Mouse (Mus musculus) brown adipose tissue, adult 24 weeks (tissue): Measurements from ENCODE around the gene Rexo1. TPM values are rescaled to one million over a fixed set of nuclear protein-coding genes. Genes with fewer than 3 reads are reported as not detected.
A peak's percentile ranks its signal among the peaks of the same experiment; 100 is the strongest.
"Not testable (repeated sequence)": the region's sequence is repeated elsewhere in the genome, so short reads cannot be mapped to it uniquely, and the experiment has no call there.

ENCODE experiments used
- H3K27ac ChIP-seq: fragments of 200-500 bp; replicated peaks from 2 replicates; pipeline ENCODE4 v1.5.1; 2012; ENCODE audit warnings: low read depth, mild to moderate bottlenecking, low read length
- H3K4me1 ChIP-seq: fragments of 200-500 bp; 2 replicates; pipeline ENCODE4 v1.6.1; 2012; ENCODE audit warnings: low read length, mixed read lengths; ENCODE audit not compliant: control insufficient read depth, insufficient read depth, insufficient read length
- H3K4me3 ChIP-seq: fragments of 200-500 bp; 2 replicates; pipeline ENCODE4 v1.5.1; 2012; ENCODE audit warnings: low read depth, mild to moderate bottlenecking, low read length, moderate library complexity; ENCODE audit not compliant: insufficient read depth
- polyA plus RNA-seq: library from polyadenylated mRNA; stranded (reverse); fragments of >200 nt; gene quantifications from 2 replicates; pipeline ENCODE4 v1.2.4, GENCODE M21; 2012; ENCODE audit not compliant: missing spikeins, insufficient read depth, insufficient read length

Rexo1 gene
- 10.8 and 13.8 TPM in 2 replicates for polyA plus RNA-seq

DNA sequence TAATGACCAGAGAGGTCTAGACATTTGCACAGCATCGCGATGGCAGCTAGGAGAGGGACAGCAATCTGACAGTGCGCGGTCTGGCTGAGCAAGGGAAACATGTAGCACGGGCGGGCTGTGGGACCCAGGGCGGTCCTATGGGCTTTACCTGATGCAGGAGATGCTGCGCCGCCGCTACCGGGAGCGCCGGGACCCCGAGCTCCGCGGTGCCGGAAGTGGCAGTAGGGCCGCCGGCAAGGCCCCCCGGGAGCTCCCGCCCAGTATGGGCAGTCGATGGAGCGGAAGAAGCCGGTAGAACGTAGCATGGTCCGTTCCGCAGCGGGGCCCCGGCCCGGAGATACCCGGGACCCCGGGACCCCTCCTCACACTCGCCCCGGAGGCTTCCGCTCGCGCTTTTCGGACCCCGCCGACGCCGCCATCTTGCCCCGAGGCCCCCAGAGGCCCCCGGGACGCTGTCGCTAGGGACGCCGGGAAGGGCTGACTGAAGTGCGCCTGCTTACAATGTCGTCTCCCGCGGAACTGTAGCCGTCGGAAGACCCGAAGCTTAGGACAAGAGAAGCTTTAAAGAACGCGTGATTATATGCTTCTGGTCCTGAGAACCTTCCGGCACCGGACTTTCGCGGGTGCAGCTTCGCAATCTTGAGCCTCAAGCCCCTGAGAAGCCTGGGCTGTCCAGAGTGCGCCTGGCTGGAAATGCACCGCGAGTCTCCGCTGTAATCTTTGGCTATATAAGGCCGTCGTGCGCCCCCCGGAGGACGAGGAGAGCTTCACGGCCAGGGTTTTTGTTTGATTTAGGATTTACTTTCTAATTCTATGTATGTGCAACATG is at the start of gene Rexo1:
Gene Rexo1, minus strand, starts transcription at position 445 of the 829 bp plus-strand sequence.
- H3K4me1 ChIP-seq: peaks cover 23% of the 10 kb centered on the region

DNA sequence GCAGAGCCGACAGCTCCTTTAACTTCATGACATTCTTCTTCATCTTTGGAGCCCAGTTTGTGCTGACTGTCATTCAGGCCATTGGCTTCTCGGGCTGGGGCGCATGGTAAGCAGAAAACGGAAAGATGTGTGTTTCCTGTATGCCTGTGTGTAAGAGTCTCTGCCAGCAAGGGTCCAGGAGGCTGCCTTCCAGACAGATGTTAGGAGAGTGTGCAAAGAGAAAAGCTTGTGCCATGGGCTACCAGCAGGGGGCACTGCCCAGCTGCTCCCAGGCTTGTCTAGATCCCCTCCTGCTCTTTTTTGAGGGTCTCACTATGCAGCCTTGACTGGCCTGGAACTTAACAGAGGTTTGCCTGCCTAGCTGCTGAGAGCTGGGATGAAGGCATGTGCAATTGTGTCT is 49.7 kb upstream of the Rexo1 start:
- H3K4me3 ChIP-seq: no peak overlapping the region
- no peaks in the 10 kb centered on the region for H3K4me1 ChIP-seq
- H3K27ac ChIP-seq: no peak overlapping the region

More for the DNA sequence above, at the start of gene Rexo1:
- H3K27ac ChIP-seq: peak within 1 kb of the TSS; percentile 99
- H3K4me3 ChIP-seq: peak within 1 kb of the TSS; percentile 74

DNA sequence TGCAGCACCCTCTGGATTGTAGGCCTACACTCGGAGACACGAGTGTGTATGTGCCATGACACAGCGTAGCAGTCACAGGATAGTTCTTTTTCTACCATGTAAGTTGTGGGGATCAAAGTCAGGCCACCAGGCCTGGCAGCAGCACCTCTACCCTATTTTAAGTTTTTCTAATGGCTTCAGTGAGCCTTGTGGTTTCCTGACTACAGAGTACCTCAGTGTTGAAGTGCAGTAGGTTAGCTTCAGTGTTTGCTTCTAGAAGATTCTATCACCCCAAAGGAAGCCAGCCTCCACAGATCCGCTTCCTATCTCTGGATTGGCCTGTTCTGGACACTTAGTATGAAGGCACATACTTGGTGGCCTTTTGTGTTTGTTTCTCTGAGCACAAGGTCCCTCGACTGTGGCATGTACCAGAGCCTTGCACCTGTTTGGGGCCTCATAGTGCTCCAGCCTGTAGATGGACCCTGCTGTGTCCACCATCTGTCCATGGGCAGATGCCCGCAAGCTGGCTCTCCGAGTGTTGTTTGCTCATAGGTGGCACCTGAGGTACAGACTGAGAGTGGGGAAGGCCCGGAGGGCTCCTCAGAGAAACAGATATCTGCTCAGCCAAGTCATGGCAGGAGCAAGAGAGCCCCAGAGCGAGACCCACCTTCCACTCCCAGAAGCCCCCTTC is 48.9 kb upstream of the Rexo1 start:
- no peak overlapping the region for H3K27ac ChIP-seq
- H3K4me1 ChIP-seq: no peaks in the 10 kb centered on the region
- no peak overlapping the region for H3K4me3 ChIP-seq

DNA sequence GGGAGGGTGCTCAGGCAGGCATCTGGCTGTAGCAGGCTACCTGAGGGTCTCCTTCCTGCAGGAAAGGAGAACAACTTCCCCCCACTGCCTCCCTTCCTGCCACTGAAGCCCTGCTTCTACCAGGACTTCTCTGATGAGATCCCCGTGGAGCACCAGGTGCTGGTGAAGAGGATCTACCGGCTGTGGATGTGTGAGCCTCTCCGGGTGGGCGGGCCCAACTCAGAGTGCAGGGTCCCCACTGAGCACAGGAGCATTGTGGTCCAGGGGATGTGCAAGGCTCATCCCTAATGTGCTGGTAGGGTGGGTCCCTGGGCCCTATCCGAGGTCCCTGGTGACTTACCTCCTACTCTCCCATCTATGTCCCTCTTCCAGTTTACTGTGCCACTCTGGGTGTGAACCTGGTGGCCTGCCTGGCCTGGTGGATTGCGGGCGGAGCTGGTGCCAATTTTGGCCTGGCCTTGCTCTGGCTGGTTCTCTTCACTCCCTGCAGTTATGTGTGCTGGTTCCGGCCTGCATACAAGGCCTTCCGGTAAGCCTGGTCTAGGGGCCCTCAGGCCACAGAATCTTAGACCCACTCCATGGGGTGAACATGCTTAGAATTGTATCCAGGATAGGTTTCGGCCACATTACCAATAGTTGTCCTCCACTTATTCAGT is 48.0 kb upstream of the Rexo1 start:
- H3K4me3 ChIP-seq: no peak overlapping the region
- H3K4me1 ChIP-seq: no peaks in the 10 kb centered on the region
- H3K27ac ChIP-seq: no peak overlapping the region

DNA sequence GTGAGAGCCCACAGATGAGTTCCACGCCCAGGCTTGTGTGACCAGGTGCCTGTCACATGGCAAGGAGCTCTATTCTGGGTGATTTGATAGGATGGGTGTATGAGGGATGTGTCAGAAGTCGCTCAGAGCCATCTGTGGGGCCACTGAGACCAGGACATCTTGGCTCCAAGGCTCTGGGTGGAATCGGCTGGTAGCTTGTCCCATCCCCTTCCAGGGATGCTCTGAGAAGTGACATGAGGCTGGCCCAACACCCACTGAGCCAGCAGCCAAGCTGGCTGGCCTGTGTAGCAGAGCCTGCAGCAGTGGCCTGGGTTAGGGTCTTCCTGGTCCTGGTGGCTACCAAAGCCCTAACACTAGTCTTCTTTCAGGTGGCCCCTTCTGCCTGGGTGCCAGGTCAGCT is 47.1 kb upstream of the Rexo1 start:
- Histone ChIP-seq H3K27ac (no peak overlapping the region), H3K4me1 (peaks cover 6% of the 10 kb centered on the region), H3K4me3 (no peak overlapping the region)

DNA sequence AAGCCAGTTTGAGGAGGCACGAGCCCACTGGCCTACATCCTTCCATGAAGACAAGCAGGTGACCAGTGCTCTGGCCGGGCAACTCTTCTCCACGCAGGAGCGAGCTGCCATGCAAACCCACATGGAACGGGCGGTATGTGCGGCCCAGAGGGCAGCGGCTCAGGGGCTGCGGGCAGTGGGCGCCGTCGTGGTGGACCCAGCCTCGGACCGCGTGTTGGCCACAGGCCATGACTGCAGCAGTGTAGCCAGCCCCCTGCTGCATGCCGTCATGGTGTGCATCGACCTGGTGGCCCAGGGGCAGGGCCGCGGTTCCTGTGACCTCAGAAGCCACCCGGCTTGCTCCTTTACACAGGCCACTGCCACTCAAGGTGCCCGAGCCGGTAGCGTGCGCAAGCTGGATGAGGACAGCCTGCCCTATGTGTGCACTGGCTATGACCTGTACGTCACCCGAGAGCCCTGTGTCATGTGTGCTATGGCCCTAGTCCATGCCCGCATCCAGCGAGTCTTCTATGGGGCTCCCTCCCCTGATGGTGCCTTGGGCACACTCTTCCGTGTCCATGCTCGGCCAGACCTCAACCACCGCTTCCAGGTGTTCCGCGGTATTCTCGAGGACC is 45.5 kb upstream of the Rexo1 start:
- no peak overlapping the region for H3K27ac ChIP-seq
- H3K4me3 ChIP-seq: no peak overlapping the region
- H3K4me1 ChIP-seq: peaks cover 6% of the 10 kb centered on the region

DNA sequence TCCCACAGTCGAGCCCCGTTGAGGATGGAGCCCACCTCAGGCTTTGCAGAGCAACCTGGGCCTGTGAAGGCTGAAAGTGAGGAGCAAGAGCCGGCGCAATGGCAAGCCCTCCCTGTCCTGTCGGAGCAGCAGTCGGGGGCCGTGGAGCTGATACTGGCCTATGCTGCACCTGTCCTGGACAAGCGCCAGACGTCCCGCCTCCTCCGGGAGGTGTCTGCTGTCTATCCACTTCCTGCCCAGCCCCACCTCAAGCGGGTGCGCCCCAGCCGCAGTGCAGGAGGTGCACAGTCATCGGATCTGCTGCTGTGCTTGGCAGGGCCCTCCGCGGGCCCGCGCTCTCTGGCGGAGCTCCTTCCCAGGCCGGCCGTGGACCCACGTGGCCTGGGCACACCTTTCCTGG is 44.9 kb upstream of the Rexo1 start:
- Histone ChIP-seq H3K27ac (no peak overlapping the region), H3K4me1 (peaks cover 6% of the 10 kb centered on the region), H3K4me3 (no peak overlapping the region)

DNA sequence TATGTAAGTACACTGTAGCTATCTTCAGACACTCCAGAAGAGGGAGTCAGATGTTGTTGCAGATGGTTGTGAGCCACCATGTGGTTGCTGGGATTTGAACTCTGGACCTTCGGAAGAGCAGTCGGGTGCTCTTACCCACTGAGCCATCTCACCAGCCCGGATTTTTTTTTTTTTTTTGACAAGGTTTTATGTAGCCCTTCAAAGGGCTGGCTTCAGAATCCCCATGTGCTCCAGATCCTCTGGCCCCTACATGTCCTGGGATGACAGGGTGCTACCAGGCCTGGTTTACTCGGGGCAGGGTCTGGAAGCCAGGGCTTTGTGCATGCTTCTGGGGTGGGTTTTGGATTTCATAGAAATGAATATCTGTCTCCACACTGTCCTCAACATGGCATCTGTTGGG is 44.4 kb upstream of the Rexo1 start, which contains the start of gene Gm49322:
Gene Gm49322, plus strand, starts transcription at position 301 of the 400 bp plus-strand sequence.
- H3K4me3 ChIP-seq, H3K27ac ChIP-seq, H3K4me1 ChIP-seq: not testable (repeated sequence)

DNA sequence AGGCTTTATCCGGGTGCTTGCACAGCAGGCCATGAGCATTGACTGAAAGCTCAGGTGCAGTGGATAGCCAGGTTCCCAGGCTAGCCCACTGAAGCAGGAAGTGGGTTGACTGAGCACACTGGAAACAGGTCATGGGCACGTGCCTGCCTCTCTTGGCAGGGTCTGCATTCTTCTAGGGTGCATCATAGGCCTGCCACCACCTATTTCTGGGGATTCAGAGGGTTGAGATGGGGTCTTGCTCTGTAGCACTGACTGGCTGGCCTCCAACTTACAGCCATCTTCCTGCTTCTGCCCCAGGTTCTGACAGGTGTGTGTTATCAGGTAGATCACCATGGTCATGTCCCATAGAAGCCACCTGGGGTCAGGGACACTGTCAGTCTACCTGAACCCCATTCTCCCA is 43.6 kb upstream of the Rexo1 start:
- H3K27ac ChIP-seq: no peak overlapping the region
- peaks cover 6% of the 10 kb centered on the region for H3K4me1 ChIP-seq
- H3K4me3 ChIP-seq: no peak overlapping the region

DNA sequence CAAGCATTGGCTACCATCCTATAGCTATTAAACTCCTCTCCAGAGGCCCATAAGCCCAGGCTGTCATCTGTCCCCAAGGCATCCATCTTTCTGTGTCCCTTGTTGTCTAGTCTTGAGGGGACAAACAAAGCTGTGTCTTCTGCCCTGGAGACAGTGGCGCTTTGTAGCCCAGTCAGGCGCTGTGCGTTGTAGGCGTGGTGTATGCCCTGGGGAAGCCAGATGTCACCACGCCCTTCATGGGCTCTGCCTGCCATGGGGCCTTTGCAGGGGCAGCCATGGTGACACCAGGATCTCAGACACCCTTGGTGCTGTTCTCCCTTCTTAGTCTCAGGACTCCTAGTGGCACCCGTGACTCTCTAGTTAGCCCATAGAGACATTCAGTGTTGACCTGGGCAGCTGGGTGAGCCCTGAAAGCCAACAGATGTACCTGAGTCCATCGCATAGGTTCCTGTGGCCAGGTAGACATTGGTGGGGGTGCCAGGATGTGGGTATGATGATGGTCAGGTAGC is 42.7 kb upstream of the Rexo1 start:
- 0 out of 2 replicates have a peak overlapping the region, but pooled peaks have one; percentile 65 for H3K27ac ChIP-seq
- H3K4me3 ChIP-seq: no peak overlapping the region
- peaks cover 6% of the 10 kb centered on the region for H3K4me1 ChIP-seq

DNA sequence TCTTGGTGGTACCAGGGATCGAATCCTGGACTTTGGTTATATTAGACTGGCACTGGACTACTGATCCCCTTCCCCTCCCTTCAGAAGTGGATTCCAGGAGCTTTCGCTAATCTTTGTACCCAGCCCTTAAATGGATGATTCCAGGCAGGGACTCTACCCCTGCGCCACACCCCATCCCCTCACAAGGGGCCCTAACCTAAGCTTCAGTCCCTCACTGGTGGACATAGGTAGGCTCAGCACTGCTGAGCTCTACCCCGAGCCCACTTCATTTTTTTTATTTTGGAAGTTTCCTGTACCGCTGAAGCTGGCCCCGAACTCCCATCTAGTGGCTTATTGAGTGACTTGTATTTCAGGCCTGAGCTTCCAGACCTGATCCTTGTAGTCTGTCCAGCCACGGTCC is 42.0 kb upstream of the Rexo1 start:
- peak overlapping the region; percentile 65 for H3K27ac ChIP-seq
- peaks cover 6% of the 10 kb centered on the region for H3K4me1 ChIP-seq
- H3K4me3 ChIP-seq: peak overlapping the region; percentile 92

DNA sequence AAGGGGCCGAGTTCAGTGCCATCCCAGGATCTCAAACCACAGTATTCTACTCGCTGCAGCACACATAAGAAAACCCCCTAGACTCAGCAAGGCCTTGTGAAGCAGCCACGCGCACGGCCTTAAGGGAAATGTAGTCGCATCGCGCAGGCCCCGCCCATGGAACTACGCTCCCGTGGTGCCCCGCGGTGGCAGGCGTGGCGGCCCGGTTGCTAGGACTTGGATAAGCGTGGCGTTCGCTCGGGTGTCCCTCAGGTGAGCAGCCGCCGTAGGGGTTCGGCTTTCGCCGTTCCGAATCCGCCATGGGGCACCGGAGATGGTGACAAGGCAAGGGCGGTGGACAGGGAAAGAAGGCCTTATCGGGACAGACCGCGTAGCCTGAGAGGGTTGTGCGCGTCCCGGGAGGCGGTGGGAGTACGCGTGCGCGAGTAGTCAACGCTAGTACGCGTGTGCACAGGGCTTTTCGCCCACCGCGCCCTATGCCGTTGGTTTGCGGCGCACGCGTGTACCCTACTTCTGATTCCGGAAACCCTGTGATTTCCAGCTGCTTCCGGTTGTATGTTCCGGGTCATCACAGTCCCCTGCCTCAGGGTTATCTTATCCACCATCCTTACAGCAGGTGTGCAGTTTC is 41.5 kb upstream of the Rexo1 start, which contains the start of the genes Scamp4 and Adat3:
Gene Scamp4, plus strand, starts transcription at position 175 of the 628 bp plus-strand sequence.
Gene Adat3, plus strand, starts transcription at position 183 of the 628 bp plus-strand sequence.
- Histone ChIP-seq H3K4me1 (peaks cover 6% of the 10 kb centered on the region), H3K27ac (peak within 1 kb of the TSS; percentile 82), H3K4me3 (peak within 1 kb of the TSS; percentile 92)

DNA sequence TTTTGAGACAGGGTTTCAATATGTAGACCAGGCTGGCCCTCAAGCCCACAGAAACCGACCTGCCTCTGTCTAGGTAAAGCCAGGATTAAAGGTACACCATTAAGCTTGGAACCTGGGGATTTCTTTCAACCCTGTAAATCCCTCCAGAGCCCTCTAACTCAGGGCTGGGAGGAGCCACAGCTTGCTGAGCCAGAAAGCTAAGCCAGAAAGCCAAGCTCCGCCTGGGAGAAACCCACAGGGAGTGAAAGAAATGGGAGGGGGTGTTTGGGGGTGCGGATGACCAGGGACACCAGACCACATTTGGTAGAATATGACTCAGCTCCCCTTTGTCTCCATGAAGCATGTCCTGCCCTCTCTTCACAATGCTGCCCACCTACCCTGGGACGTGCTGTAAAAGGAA is 35.0 kb upstream of the Rexo1 start:
- Histone ChIP-seq H3K4me3 (no peak overlapping the region), H3K4me1 (no peaks in the 10 kb centered on the region), H3K27ac (no peak overlapping the region)
